Mouse (Mus musculus) CD4-positive, CD25-positive, alpha-beta regulatory T cell, adult 4 months (primary cell): ENCODE results near the gene Fam189a2. TPM values are rescaled to one million over a fixed set of nuclear protein-coding genes. Genes with fewer than 3 reads are reported as not detected.

Experiments
- ATAC-seq: one replicate; pipeline ENCODE4 v1.8.0; 2017
- polyA plus RNA-seq, 2 experiments: library from polyadenylated mRNA; unstranded; fragments of 100-300 nt; shearing (Covaris generic); gene quantifications; one replicate each; pipeline ENCODE4 v1.2.1; 2017

Gene Fam189a2
- polyA plus RNA-seq, 2 experiments from 2014 or later = not detected

- ATAC-seq = no peak
Measured at GRCm38 (mm10) chr19:23970374-23970773, 60.4 kb downstream of the Fam189a2 start.

GRCm38 (mm10) chr19:23968862-23969225, 62.0 kb downstream of the Fam189a2 start:
- no peak for ATAC-seq

- ATAC-seq = no peak
Measured at GRCm38 (mm10) chr19:23968125-23968861, 62.5 kb downstream of the Fam189a2 start.

- no peak for ATAC-seq
Measured at GRCm38 (mm10) chr19:23967156-23967555, 63.7 kb downstream of the Fam189a2 start.

GRCm38 (mm10) chr19:23966376-23966775, 64.4 kb downstream of the Fam189a2 start:
- ATAC-seq = no peak

GRCm38 (mm10) chr19:23964401-23964910, 66.4 kb downstream of the Fam189a2 start:
- ATAC-seq = no peak

GRCm38 (mm10) chr19:23961516-23961915, 69.3 kb downstream of the Fam189a2 start:
- ATAC-seq = no peak

- ATAC-seq = no peak
Measured at GRCm38 (mm10) chr19:23960831-23961447, 69.9 kb downstream of the Fam189a2 start.

- ATAC-seq = no peak
Measured at GRCm38 (mm10) chr19:23960275-23960674, 70.5 kb downstream of the Fam189a2 start.

GRCm38 (mm10) chr19:23959870-23960269, 70.9 kb downstream of the Fam189a2 start:
- no peak for ATAC-seq

GRCm38 (mm10) chr19:23958925-23959324, 71.9 kb downstream of the Fam189a2 start:
- no peak for ATAC-seq

GRCm38 (mm10) chr19:23957563-23957962, 73.3 kb downstream of the Fam189a2 start:
- ATAC-seq = no peak

GRCm38 (mm10) chr19:23956299-23956975, 74.4 kb downstream of the Fam189a2 start:
- no peak for ATAC-seq

- ATAC-seq = no peak
Measured at GRCm38 (mm10) chr19:23955461-23955860, 75.4 kb downstream of the Fam189a2 start.

- ATAC-seq = no peak
Measured at GRCm38 (mm10) chr19:23948301-23949000, 82.4 kb downstream of the Fam189a2 start.

GRCm38 (mm10) chr19:23947871-23948270, 82.9 kb downstream of the Fam189a2 start:
- ATAC-seq = no peak

GRCm38 (mm10) chr19:23946751-23947150, 84.1 kb downstream of the Fam189a2 start:
- no peak for ATAC-seq

- no peak for ATAC-seq
Measured at GRCm38 (mm10) chr19:23946026-23946685, 84.7 kb downstream of the Fam189a2 start.

GRCm38 (mm10) chr19:23942886-23943285, 87.9 kb downstream of the Fam189a2 start:
- no peak for ATAC-seq

GRCm38 (mm10) chr19:23941422-23941949, 89.3 kb downstream of the Fam189a2 start:
- ATAC-seq = no peak

- no peak for ATAC-seq
Measured at GRCm38 (mm10) chr19:23930826-23931225, 100.0 kb downstream of the Fam189a2 start.

- no peak for ATAC-seq
Measured at GRCm38 (mm10) chr19:23925541-23925940, 105.3 kb downstream of the Fam189a2 start.
